Mouse (Mus musculus) heart, postnatal 0 days (tissue): ENCODE results near the gene Pip5k1b. TPM values are rescaled to one million over a fixed set of nuclear protein-coding genes. Genes with fewer than 3 reads are reported as not detected.

ENCODE experiments used
- ATAC-seq: fragments of 200-750 bp; cut with Nextera tagmentation; 2 replicates; pipeline ENCODE4 v1.8.0; 2017; ENCODE audit warnings: low read depth, moderate number of reproducible peaks, moderate library complexity; ENCODE audit not compliant: insufficient read depth
- DNase-seq: peaks from one replicate; pipeline ENCODE4 v3.0.0-alpha.2; 2016; ENCODE audit warnings: low spot score
- H3K27ac ChIP-seq: fragments of 300-500 bp; sonication (generic); 2 replicates; pipeline ENCODE4 v1.5.1; 2014; ENCODE audit warnings: low read depth, mild to moderate bottlenecking
- H3K27me3 ChIP-seq: fragments of 300-500 bp; sonication (generic); 2 replicates; pipeline ENCODE4 v1.6.1; 2014; ENCODE audit warnings: low read length, mixed read lengths; ENCODE audit not compliant: control insufficient read depth, insufficient read depth
- H3K36me3 ChIP-seq: fragments of 300-500 bp; sonication (generic); replicated peaks from 2 replicates; pipeline ENCODE4 v1.6.1; 2014; ENCODE audit warnings: low read length, mixed read lengths; ENCODE audit not compliant: control insufficient read depth, insufficient read depth
- H3K4me1 ChIP-seq: fragments of 300-500 bp; sonication (generic); 2 replicates; pipeline ENCODE4 v1.6.1; 2014; ENCODE audit warnings: antibody characterized with exemption; ENCODE audit not compliant: control insufficient read depth, insufficient read depth
- H3K4me2 ChIP-seq: fragments of 300-500 bp; sonication (generic); 2 replicates; pipeline ENCODE4 v1.6.1; 2014; ENCODE audit warnings: low read depth, mild to moderate bottlenecking, low read length, moderate library complexity
- H3K4me3 ChIP-seq: fragments of 300-500 bp; sonication (generic); 2 replicates; pipeline ENCODE4 v1.5.1; 2014; ENCODE audit warnings: low read depth, low read length
- H3K9ac ChIP-seq: fragments of 300-500 bp; sonication (generic); replicated peaks from 2 replicates; pipeline ENCODE4 v1.6.1; 2014; ENCODE audit warnings: low read depth, low read length, mixed read lengths
- H3K9me3 ChIP-seq: fragments of 300-500 bp; sonication (generic); replicated peaks from 2 replicates; pipeline ENCODE4 v1.6.1; 2016; ENCODE audit warnings: low read length; ENCODE audit not compliant: control insufficient read depth
- CTCF ChIP-seq: IDR thresholded peaks from 2 replicates; pipeline ENCODE4 v1.5.1; 2016; ENCODE audit warnings: antibody characterized with exemption, control low read depth, low read depth
- EP300 ChIP-seq: IDR thresholded peaks from 2 replicates; pipeline ENCODE4 v1.6.1; 2016; ENCODE audit warnings: antibody characterized with exemption, low read depth
- WGBS: fragments of 180-500 bp; shearing (Covaris S2); extraction: QIAGEN DNeasy Blood & Tissue Kit; methylation state at CpG from one replicate; pipeline ENCODE4 v1.1.7; 2014; 5-methylcytosine and 5-hydroxymethylcytosine counted together
- polyA plus RNA-seq: library from polyadenylated mRNA; unstranded; fragments of >200 nt; fragmentation: Nextera tagmentation; extraction: Ambion mirVana; gene quantifications from 2 replicates; pipeline ENCODE4 v1.2.1, GENCODE M21; 2015
- total RNA-seq: library from RNA; depleted of rRNA; stranded (reverse); fragments of >200 nt; gene quantifications from 2 replicates; pipeline ENCODE4 v1.2.3, GENCODE M21; 2014; ENCODE audit warnings: low replicate concordance

Pip5k1b gene
- total and polyA plus RNA-seq, 2 experiments from 2014 or later: 14.0 to 19.2 TPM

- TF ChIP-seq EP300 (no peak), CTCF (no peak)
- H3K9me3 ChIP-seq: no peaks in the 10 kb centered on the region
- no peak overlapping the region for H3K27ac ChIP-seq
- ATAC-seq (no peak), DNase-seq (no peak)
- H3K4me2 ChIP-seq: no peak overlapping the region
- no peaks in the 10 kb centered on the region for H3K27me3 ChIP-seq
- no peaks in the 10 kb centered on the region for H3K4me1 ChIP-seq
- 39% methylated on average over 4 of the region's 4 CpGs for WGBS
- H3K9ac ChIP-seq: no peak overlapping the region
- H3K36me3 ChIP-seq: no peaks in the 10 kb centered on the region
- H3K4me3 ChIP-seq: no peak overlapping the region
Measured at GRCm38 (mm10) chr19:24335611-24336343, 219.9 kb downstream of the Pip5k1b start.

GRCm38 (mm10) chr19:24332956-24333355 lies 222.7 kb downstream of the Pip5k1b start:
- H3K27me3 ChIP-seq: no peaks in the 10 kb centered on the region
- H3K9ac ChIP-seq: no peak overlapping the region
- H3K4me2 ChIP-seq: no peak overlapping the region
- peak; percentile 80 for ATAC-seq
- H3K27ac ChIP-seq: peak overlapping the region; percentile 68
- H3K4me1 ChIP-seq: no peaks in the 10 kb centered on the region
- 21% methylated on average over 5 of the region's 5 CpGs for WGBS
- TF ChIP-seq CTCF: no peak
- no peak for TF ChIP-seq EP300
- H3K9me3 ChIP-seq: no peaks in the 10 kb centered on the region
- H3K36me3 ChIP-seq: no peaks in the 10 kb centered on the region
- no peak overlapping the region for H3K4me3 ChIP-seq
- DNase-seq: peak; percentile 69

- Histone ChIP-seq H3K4me3 (no peak overlapping the region), H3K9ac (no peak overlapping the region), H3K27ac (no peak overlapping the region), H3K4me1 (no peaks in the 10 kb centered on the region), H3K9me3 (no peaks in the 10 kb centered on the region), H3K36me3 (no peaks in the 10 kb centered on the region), H3K27me3 (no peaks in the 10 kb centered on the region), H3K4me2 (no peak overlapping the region)
- no peak for TF ChIP-seq CTCF
- WGBS: 65% methylated on average over 2 of the region's 2 CpGs
- DNase-seq (no peak), ATAC-seq (no peak)
Measured at GRCm38 (mm10) chr19:24331274-24331673, 224.4 kb downstream of the Pip5k1b start.

GRCm38 (mm10) chr19:24330366-24330765 lies 225.3 kb downstream of the Pip5k1b start:
- DNase-seq: no peak
- H3K27ac ChIP-seq: no peak overlapping the region
- TF ChIP-seq EP300: no peak
- no peak for TF ChIP-seq CTCF

GRCm38 (mm10) chr19:24327921-24328320 lies 227.8 kb downstream of the Pip5k1b start:
- H3K9me3 ChIP-seq: no peaks in the 10 kb centered on the region
- no peak for DNase-seq
- no peak for ATAC-seq
- no peaks in the 10 kb centered on the region for H3K36me3 ChIP-seq
- no peak overlapping the region for H3K27ac ChIP-seq
- H3K4me2 ChIP-seq: no peak overlapping the region
- H3K9ac ChIP-seq: no peak overlapping the region
- no peaks in the 10 kb centered on the region for H3K4me1 ChIP-seq
- H3K4me3 ChIP-seq: no peak overlapping the region
- H3K27me3 ChIP-seq: no peaks in the 10 kb centered on the region
- TF ChIP-seq EP300: no peak
- no peak for TF ChIP-seq CTCF
- 42% methylated on average over 2 of the region's 2 CpGs for WGBS

More at GRCm38 (mm10) chr19:24330366-24330765, 225.3 kb downstream of the Pip5k1b start:
- Histone ChIP-seq H3K27me3 (no peaks in the 10 kb centered on the region), H3K4me2 (no peak overlapping the region), H3K9ac (no peak overlapping the region), H3K36me3 (no peaks in the 10 kb centered on the region), H3K4me1 (no peaks in the 10 kb centered on the region), H3K4me3 (no peak overlapping the region), H3K9me3 (no peaks in the 10 kb centered on the region)
- ATAC-seq: no peak
- WGBS: 76% methylated on average over 2 of the region's 2 CpGs

- DNase-seq (no peak), ATAC-seq (no peak)
- Histone ChIP-seq H3K36me3 (no peaks in the 10 kb centered on the region), H3K9me3 (no peaks in the 10 kb centered on the region), H3K27me3 (no peaks in the 10 kb centered on the region), H3K27ac (no peak overlapping the region), H3K4me3 (no peak overlapping the region), H3K4me2 (no peak overlapping the region), H3K9ac (no peak overlapping the region), H3K4me1 (no peaks in the 10 kb centered on the region)
- TF ChIP-seq CTCF (no peak), EP300 (no peak)
- 80% methylated on average over 1 of the region's 1 CpGs for WGBS
Measured at GRCm38 (mm10) chr19:24326969-24327368, 228.7 kb downstream of the Pip5k1b start.
